Mouse (Mus musculus): ENCODE results near the gene Nop16. TPM values are rescaled to one million over a fixed set of nuclear protein-coding genes. Genes with fewer than 3 reads are reported as not detected.
"Not testable (repeated sequence)": the region's sequence is repeated elsewhere in the genome, so short reads cannot be mapped to it uniquely, and the experiment has no call there.

Gene Nop16
- 10 to 100 TPM; 20.6 to 23.3 (median 20.8) TPM for total RNA-seq (2022)

GRCm38 (mm10) chr13:54589996-54590951, at the start of gene Nop16, which contains the start of gene Higd2a:
Nop16 (minus strand) TSS chr13:54590090.
Higd2a (plus strand) TSS chr13:54590207.
- peak; percentile 97 for DNase-seq (ENCODE audit: low spot score in 2 of 2)

DNA sequence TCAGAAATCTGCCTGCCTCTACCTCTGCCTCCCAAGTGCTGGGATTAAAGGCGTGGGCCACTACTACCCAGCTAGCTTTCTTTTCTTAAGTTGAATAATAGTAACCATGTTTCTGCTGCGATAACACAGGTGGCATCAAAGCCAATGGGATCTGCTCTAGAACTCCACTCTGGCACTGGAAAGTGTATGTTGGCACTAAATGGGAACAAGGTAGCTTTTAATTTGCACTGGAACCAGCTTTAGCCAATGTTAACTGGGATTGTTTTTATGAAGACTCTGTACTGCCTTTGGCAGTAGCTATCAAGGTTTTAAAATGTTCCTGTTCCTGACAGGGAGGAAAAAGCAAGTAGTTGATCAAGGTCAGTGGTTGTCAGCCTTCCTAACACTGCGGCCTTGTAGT, 45.1 kb upstream of the Nop16 start:
- DNase-seq (ENCODE audit: low spot score in 2 of 2), result no peak

GRCm38 (mm10) chr13:54632731-54633277, 42.9 kb upstream of the Nop16 start:
- DNase-seq (ENCODE audit: low spot score in 2 of 2), result no peak

- no peak for DNase-seq (ENCODE audit: low spot score in 2 of 2)
Observed at GRCm38 (mm10) chr13:54629128-54629527, 39.2 kb upstream of the Nop16 start.

- no peak for DNase-seq (ENCODE audit: low spot score in 2 of 2)
Observed at GRCm38 (mm10) chr13:54621960-54622521, 32.2 kb upstream of the Nop16 start.

- peak; percentile 96 to 100 for DNase-seq (ENCODE audit: low spot score in 2 of 2)
Observed at GRCm38 (mm10) chr13:54621155-54621932, 31.5 kb upstream of the Nop16 start, which contains the start of gene Faf2. Faf2 (plus strand) TSS chr13:54621784.

DNA sequence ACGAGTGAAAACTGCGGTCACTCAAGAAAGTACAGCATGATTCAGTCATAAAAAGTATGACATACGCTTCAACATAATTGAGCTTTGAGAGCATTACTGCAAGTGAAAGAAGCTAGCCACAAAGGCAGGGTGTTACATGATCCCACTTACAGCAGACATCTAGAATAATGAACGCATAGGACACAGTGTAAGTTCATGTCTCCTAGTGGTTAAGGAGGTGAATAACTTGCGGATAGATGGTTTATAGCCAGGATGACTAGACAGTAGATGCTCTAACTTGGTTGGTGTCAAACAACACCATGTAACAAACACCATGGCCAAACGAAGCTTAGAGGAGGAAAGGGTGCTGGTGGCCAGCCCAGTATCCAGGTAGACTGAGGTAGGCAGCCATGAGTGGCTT, 27.1 kb upstream of the Nop16 start:
- no peak for DNase-seq (ENCODE audit: low spot score in 2 of 2)

DNA sequence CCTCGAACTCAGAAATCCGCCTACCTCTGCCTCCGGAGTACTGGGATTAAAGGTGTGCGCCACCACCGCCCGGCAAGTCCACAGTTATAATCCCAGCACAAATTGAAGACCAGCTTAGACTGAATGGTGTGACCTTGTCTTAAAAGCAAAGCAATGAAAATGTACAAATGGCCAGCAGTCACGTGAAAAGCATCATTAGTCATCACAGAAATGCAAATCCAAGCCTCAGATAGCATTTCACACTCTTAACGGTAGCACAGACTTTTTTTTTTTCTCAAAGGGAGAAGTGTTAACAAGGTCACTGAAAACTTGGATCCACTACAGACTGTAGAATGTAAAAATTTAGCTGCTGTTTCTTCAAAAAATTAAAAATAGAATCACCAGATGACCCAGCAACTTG, 26.4 kb upstream of the Nop16 start:
- DNase-seq (ENCODE audit: low spot score in 2 of 2), result no peak

- DNase-seq (ENCODE audit: low spot score in 2 of 2), result not testable (repeated sequence)
Observed at GRCm38 (mm10) chr13:54613141-54613540, 23.3 kb upstream of the Nop16 start.

- DNase-seq (ENCODE audit: low spot score in 2 of 2), result peak; percentile 76 to 87
Observed at GRCm38 (mm10) chr13:54610972-54611754, 21.3 kb upstream of the Nop16 start, which contains the start of gene Cltb. Cltb (minus strand) TSS chr13:54611344.

GRCm38 (mm10) chr13:54610613-54610971, 20.7 kb upstream of the Nop16 start:
- no peak for DNase-seq (ENCODE audit: low spot score in 2 of 2)

- DNase-seq (ENCODE audit: low spot score in 2 of 2), result no peak
Observed at GRCm38 (mm10) chr13:54609301-54609700, 19.4 kb upstream of the Nop16 start.

- peak in 1 of 2 experiments; percentile 42 for DNase-seq (ENCODE audit: low spot score in 2 of 2)
Observed at GRCm38 (mm10) chr13:54608666-54609065, 18.8 kb upstream of the Nop16 start.

DNA sequence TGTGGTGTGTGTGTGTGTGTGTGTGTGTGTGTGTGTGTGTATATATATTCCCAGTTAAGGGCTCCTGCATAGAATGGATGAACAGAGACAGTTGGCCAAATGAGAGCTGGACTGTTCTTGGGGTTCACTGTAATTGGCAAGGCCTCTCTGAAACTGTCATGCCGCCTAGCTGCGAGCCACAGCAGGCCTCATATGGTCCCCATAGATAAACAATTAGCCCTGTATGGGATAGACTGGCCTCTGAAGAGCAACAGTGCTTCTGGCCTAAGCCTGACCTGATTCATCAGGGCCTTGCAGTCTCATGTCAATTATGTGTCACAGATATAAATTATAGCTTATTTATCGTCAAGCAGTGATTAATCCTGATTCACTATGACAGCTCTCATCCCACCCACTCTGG, 18.1 kb upstream of the Nop16 start:
- no peak for DNase-seq (ENCODE audit: low spot score in 2 of 2)

GRCm38 (mm10) chr13:54607204-54607603, 17.3 kb upstream of the Nop16 start:
- DNase-seq (ENCODE audit: low spot score in 2 of 2), result no peak

DNA sequence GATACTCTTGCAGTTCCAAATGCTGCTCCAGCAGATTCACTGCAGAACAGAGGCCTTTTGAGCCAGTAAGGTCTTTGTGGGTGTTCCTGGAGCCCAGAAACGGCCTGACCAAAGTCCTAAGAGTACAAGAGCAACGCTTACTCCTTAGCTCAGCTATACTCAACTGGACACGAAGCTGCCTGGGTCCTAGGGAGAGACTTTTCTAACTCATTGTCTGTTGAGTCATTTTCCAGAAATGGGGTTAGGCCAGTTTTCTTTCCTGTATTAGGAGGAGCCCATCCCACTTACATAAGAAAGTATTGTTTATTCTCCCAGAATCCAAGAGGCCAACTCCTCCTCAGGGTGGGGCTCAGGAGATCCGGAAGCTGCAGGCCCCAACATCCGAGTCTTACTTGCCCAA, 15.5 kb upstream of the Nop16 start:
- DNase-seq (ENCODE audit: low spot score in 2 of 2), result no peak

DNA sequence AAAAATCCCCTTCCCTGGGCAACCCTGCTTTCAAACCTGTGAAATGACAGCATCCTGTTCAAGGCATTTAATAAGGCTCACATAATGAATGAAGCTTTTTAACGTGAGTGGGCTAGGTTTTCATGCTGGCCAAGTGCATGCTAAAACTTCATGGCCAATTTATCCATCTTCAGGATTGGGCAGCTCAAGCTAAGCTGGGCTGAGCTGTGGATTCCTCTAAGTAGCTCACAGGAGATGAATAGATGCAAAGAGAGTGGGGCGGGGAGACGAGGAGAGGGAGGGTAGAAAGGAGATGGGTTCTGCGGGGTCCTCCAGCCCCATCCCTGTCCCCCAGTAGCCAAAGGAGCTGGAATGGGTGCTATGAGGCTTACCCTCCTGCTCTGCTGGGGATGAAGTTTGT, 14.3 kb upstream of the Nop16 start:
- DNase-seq (ENCODE audit: low spot score in 2 of 2), result no peak

DNA sequence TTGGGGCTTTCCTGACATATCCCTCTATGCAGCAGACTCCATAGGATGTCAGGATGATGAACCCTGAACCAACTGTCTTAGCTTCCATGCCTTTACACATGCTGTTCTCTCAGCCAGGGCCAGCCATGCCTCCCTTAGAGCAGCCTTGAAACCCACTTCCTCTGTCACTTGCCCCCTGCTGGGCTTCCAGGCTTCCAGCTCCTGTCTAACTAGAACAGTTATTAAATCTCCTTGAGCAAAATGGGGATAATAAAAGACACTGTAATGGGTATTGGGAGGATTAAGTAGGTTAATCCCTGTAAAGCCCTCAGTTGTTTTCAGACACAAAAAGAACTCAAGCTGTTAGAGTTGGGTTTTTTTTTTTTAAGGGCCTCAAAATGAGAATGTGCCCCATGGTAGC, 13.6 kb upstream of the Nop16 start:
- DNase-seq (ENCODE audit: low spot score in 2 of 2), result no peak

DNA sequence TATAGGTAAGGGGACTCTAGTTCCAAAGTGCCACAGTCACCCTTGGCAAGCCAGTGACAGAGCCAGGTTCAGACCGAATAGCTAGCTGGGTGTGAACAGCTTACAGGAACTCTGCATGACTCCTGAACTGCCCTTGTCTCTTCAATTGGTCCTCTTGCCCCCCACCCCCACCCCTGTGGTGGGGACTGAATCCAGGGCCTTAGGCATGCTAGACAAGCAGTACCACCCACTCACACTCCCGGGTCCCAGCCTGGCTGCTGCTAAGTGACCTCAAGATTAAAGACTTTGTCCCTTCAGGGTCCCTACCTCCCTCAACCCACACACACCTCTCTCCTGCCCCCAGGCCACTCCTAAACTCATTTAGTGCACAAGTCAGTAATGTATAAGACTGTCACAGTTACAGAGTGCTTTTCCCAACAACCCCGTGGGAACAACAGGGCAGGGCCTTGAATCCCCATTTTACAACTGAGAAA, 12.8 kb upstream of the Nop16 start:
- DNase-seq (ENCODE audit: low spot score in 2 of 2), result no peak

DNA sequence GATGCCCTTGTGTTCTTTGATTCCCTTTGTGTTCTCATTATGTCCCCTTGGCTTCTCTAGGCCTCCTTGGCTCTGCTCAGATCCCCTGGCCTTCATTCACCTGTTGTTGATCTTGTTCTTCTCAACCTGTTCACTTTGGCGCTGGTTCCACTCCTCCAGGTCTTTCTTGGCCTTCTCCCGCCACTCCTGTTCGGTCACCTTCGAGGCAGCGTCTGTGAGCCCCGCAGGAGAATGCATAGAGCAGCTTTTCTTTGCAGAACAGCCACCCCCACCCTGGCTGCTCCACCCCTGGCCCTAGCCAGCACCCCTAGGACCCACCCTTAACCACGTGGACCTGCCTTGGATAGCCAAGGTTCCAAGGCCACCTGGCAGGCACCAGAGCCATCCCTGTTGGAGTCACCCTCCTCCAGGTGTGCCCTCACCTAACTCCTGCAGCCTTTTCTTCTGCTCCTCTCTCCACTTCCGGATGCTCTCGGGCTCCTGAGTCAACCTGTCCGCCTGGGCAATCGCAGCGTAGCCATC, 8.8 kb upstream of the Nop16 start:
- no peak for DNase-seq (ENCODE audit: low spot score in 2 of 2)
